Mouse (Mus musculus) frontal cortex, postnatal 25 days (tissue): Measurements from ENCODE around the gene Abhd10.

Experiments
- DNase-seq, 2 experiments: peaks; one replicate each; pipeline ENCODE4 v3.0.0; 2022; ENCODE audit warnings: low spot score in 2 of 2

Gene Abhd10

DNA sequence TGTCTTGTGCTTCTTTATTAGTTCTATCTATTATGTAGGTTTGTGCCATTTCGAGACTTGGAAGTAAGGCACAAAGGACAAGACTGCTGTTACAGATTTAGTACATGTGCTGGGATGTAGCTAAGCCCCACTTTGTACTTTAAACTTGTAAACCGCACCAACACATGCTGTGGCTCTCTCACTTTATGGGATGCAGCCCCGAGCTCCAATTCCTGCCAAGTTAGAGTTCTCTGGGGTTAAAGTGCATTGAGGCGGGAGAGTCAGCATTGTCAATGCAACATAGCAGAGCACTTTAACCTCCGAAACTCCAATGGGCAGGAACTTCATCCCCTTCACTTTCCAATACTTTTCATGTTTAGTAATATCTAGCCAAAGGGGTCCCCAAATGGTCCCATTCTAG is 13.6 kb downstream of the Abhd10 start:
- DNase-seq, result no peak

DNA sequence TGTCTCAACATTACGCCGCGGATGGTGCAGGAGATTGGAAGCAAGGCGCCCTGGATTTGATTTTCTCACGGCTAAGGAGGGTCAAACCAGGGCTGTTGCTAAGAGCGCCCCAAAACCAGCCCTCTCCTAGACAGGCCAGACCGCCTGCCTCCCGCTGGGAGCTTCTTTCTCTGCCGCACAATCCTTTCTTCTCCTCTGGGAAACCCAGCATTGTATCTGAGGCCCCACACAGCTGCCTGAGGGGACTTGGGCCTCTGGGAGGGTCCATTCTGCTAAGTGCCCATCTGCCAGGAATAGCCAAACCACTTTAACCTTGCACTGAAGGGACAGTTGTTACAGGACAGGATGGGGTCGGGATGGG is 18.0 kb downstream of the Abhd10 start:
- peak in 1 of 2 experiments; percentile 36 for DNase-seq

DNA sequence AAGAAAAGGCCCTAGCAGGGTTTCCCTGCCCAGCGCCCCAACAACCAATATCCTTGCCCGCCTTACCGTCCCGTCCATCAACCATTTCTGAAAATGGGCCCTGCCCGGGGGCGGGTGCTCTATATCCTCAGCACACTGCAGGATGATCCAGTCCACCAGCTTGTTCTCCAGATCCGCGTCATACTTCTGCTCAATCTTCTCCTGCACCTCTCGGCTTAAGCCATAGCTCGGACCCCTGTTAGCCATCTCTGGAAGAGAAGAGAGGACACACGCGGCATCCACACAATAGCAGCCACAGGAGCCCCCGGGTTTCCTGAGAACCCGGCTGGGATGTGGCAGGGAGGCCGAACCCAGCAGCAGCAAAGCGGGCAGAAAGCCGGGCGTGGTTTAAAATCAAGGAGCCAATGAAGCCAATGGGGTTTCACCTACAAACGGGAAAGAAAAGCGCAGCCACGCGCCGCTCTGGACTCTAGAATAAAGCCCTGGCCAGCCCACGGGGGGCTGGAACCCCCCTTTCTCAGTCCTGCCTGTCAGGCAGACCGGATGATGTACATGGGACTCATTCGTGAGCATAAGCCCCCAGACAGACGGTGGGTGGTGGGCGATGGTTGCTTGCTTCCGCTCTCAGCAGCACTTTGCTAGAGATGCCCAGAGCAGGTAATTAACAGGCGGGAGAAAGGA is 18.6 kb downstream of the Abhd10 start, which contains the start of gene Tagln3:
Gene Tagln3, minus strand, starts transcription at position 548 of the 681 bp plus-strand sequence.
- peak; percentile 59 to 60 for DNase-seq

DNA sequence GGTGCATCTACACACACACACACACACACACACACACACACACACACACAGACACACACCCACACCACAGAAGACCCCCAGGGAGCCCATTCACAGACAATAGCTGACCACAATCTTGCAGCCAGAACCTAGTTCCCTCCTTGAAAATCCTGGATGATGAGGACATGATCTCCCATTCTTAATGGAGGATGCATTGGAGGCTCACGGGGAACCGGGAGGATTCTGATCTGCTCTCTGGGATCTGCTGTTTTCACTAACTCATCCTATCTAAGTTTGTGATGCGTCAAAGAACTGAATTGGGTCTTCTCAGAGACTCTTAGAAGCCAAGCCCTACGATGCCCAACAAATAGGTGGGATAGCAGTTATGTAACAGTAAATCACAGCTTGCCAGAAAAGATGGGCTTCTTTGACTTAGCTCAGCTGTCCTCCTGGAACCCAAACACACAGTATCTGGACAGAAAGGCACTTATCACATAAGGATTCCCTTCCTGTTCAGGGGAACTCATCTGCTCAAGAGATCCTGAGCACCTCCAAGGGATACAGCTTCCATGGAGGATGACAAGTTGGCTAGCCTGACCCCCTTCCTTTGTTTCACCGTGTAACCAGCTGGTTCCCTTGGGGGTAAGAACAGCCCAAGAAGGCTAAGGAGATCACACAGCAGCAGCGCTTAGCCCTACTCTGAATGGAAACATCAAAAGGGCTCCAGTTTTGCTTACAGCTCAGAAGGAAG is 19.4 kb downstream of the Abhd10 start:
- DNase-seq, result peak in 1 of 2 experiments; percentile 33

DNA sequence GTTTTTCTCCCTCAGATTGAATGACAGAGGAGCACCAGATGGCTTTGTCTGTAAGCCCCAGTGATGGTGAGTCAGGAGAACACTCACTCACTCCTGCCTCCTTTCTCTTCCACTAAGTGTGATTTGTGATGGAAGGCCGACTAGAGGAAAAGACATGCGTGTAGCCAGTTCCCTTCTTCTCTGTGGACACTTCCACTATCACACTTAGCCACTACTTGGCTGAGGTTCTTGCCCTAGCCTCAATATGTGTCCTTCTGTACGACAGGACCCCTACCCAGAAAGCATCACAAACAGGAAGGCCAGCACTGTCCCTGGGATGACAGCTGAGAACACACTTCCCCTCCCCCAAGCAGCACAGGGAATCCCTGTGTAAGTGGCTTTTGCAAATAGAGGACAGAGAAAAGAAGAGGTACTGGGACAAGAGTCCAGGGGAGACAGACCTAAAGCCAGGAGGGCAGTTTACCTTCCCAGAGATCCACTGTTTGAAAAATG is 20.2 kb downstream of the Abhd10 start:
- DNase-seq, result peak in 1 of 2 experiments; percentile 27

DNA sequence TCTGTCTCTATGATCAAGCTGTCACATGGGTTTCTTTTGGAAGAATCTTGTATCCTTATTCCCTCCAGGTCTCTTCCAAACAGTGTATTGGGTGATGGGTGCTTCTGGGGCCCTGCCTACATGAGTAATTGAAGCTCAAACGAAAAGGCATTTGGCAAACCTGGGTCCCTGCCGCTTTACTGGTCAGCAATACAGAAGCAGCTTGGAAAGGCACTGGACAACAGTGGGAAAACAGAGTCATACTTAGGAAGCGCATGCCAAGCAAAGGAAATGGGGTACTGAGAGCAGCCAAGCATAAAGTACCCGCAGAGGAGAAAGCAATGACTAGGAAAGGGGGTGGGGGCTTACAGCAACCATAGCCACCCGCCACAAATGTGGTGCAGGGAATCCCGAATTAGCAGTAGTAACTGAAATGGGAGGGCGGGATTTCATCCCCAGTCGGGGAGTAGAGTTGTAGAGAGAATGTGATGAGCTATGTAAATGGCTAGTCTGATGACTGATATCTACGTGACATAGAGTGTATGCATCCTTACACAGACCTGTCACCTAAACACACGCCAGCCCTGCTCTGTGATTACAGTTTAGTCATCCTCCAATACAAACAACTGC is 22.6 kb downstream of the Abhd10 start:
- no peak for DNase-seq

DNA sequence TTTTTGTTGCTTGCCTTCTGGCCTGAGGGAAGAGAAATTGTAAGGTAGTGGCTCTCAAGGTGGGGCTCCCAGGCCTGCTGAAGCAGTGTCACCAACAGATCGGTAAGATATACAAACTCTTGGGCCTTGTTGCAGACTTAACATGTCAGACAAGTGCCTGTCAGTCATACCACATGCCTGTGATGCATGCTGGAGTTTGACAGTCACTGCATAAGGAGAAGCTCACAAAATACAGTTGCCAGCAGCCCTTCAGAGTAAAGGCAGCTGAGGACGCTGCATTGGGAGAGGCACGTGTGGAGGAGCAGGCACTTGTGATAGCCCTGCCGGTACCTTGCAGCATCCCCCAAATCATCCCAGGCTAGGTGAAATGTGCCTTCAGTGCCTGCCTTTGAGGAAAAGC is 24.5 kb downstream of the Abhd10 start:
- DNase-seq, result no peak

DNA sequence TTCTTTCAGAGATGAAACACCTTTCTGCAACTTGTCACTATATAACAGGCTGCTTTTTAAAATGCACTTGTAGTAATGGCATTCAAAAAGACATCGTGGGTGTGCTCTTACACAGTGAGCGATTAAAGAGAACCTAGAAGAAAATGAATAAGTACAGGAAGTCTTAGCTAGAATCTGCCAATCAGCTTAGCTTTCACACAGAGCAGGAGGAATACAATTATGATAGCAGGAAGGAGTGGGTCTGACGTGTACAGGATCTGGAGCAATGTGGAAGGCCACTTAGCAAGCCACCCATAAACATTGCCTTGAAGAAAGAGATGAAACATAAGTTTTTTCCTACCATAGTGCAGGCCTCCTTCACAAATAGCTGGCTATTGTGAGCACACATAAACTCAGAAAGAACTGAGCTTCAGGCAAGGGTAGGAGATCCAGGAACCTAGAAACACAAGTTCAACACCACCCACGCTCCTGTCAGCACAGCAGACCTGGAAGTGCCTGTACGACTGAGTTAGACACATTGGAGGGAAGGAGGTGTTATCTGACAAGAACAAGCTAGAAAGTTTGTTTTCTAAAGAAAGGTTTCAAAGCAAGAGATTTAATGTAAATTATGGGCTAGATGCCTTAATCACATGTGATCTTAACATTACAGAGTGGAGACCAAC is 28.1 kb downstream of the Abhd10 start:
- no peak for DNase-seq

DNA sequence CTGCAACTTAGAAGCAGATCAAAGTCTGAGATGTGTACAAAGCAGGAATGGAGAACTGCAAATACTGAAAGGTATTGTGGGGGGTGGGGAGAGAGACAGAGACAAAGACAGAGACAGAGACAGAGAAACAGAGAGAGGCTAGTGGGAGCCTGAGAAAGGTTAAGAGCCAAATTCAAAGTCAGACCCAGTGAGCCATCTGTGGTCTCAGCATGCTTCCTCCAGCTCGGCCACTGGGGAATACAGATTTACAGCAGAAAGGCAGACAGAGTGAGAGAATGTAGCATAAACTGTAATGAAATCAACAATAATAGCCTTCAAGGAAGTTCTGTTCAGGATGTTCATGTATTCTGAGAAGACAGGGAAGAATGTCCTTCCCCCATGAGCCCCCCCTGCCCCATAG is 28.9 kb downstream of the Abhd10 start:
- DNase-seq, result no peak

DNA sequence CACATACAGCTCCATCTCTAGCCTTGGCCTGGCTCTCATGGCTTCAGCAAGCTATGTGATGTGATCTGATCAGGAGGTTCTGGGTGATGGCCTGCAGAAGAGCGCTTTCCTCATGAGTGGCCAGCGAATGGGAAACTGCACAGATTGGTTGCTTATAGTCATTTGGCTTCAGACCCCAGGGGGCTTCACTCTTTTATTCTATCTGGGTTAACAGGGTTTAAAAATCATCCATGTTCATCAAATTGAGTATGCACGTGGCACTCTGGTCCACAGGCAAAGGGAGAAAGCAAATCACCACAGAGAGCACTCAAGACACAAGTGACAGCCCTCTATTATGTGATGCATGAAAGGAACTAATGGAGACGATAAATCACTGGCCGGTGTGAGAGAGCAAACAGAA is 29.5 kb downstream of the Abhd10 start:
- no peak for DNase-seq

DNA sequence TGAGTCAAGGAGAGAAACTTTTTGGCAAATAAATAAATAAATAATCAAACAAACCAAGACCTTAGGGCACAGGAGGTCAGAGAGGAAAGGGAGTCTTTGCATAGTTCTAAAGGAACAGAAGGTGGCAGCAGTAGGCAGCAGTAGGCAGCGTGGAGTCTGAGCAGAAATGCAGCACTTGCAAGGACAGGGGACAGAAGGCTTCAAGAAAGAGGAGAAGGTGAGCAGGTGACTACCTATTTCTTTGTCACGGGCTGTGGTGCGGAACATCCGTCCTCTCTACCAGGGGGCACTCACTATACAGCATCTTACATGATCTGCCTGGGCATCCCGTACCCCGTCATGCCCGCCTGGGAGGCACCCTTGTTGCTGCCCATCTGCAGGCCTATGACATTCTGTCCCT is 31.5 kb downstream of the Abhd10 start:
- no peak for DNase-seq

DNA sequence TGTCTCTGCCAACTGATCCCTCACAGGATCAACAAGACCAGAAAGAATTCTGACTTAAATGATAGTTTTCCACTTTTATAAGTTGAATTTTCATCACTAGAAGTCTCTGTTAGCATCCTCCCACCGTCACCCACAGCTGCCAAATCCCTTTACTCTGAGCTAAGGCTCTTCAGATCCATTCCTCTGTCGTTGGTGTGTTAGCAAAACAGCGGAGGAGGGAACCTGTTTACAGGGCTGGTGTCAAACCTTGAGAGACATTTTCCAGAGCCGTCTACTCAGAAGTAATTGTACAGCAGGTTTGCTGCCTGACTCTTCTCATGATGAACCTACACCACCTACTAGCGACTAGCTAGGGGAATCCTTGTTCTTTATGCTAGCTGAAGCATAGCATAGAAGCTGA is 43.5 kb downstream of the Abhd10 start:
- no peak for DNase-seq

DNA sequence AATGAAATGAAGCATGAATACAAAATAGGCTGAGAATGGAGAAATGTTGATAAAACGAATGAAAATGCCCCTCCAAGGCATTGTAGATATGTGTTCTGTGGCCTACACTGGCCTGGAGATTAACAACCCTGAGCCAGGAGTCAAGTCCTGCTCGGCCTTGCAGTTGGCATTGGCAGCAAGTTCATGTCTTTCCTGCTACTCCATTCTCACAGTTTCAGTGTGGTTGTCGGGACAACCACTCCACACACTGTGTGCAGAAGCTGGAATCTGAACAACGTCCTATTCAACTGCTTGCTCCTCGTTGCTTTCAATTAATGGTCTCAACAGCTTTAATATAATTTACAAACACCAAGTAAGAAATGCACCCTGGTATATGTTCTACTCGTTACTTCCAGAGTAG is 44.8 kb downstream of the Abhd10 start:
- no peak for DNase-seq

DNA sequence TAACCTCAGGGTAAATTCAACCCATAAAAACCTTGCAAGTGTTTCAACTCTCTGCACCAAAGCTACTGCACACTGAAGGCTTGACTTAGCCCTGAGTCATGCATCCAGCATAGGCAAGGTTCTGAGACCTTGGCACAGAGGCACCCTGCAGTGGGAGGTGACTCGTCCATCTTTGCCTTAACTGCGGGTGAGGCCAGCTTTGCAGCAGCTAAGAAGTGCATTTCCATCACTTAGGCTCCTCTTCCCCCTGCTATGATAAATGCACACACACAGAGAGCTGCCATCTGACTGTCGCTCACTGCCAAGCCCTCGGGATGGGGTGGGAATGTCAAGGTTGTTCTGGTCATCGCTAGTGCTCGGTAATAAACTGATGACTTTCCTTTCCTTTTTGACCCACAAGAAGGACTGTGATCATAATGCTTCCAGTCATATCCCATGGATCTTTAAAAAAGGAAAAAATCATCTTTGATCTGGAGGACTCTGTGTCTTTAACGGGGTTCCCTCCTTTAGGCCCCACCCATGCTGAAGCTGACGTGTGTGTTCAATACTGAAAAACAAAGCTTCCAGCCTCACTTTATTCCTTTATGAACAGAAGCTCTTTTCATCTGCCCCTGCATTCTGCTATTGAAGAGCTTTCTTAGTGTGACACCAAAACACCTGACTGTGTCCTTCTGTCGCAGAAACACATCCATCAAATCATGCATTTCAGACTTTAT is 47.2 kb downstream of the Abhd10 start:
- no peak for DNase-seq

DNA sequence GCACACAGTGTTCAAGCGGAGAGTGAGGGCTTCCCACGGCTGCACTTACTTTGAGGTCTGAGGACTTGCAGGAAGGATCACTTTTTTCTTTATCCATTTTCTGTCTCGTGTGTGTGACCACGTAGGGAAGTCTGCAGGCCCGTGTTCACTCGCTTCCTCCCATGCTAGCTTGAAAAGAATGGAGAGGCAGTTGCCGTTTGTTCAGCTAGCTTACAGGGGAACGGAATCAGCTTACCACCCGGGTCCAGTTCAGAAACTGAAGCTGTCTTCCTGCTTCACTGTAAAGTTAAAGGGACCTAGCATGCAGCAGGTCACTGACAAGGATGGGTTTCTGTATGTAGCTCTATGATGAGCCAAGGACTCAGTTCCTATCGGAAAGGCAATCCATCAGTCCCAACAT is 49.2 kb downstream of the Abhd10 start, which contains the start of gene Tmprss7:
Gene Tmprss7, minus strand, starts transcription at position 101 of the 400 bp plus-strand sequence.
- DNase-seq, result no peak

DNA sequence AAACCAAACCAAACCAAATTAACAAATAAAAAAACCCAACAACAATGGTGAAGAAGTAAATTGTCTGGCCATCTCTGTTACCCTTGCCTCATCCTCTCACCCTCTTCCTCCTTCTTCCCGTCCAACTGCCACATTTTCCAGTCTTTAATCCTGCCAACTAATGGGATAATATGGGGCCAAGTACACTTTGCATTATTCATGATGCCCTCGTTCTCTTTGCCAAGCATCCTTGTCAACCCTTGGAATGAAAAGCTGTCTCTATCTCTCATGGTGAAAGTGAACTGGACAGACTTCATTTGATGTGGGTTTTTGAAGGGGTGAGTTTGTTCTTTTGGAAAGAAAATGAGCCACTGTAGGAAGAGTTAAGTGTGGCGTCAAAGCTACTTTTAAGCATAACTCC is 49.9 kb downstream of the Abhd10 start:
- no peak for DNase-seq

DNA sequence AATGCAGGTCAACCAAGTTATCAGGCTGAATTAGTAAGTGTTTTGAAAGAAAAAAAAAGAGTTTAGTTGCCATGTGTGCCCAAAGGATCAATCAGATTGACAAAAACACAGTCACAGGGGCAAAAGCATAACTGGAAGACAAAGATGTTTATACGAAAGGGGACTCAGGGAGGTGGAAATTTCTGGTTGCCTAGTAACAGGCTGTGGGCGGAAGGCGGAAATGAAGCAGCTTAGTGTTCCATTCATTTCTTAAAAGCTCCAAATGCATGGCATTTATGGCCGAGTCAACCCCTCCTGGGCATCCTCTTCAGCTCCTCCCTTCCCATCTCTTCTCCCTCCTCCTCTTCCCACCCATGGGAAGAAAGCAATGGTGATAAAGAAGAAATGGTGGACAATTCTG is 52.6 kb downstream of the Abhd10 start:
- DNase-seq, result no peak

DNA sequence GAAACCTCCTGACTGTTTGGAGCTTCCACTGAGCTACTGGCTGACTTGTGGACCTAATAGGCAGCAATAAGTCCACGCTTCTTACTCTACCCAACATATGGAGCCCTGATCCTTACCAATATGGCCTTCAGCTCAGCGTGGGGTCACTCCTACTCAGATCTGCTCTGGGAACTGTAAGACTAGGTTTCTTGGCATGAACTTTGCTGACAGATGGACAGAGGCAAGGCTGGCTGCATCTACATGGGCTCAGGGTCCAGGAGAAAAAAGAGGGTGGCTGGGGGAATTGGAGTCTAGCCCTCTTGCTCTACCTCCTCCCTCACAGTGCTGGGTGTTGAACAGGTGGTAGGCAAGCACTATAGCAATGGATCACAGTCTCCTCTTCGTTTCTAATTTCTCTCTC is 55.9 kb downstream of the Abhd10 start:
- DNase-seq, result no peak

DNA sequence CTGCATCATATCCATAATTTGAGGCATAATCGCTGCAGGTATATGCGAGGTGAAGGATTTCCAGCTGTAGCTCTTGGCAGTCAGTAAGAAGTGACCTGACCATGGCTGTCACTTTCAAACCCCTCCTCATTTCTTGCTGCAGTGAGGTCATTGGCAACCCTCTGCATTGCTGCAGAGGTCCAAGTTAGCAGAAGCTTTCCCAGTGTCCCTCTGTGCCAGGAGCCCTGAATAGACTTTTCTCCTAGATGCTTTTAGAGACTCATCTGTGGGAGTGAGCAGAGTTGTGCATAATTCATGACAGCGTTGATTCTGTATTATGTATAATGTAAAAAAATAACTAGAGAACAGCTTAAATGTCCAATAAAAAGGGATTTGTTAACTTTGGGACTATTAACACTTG is 57.5 kb downstream of the Abhd10 start:
- no peak for DNase-seq

DNA sequence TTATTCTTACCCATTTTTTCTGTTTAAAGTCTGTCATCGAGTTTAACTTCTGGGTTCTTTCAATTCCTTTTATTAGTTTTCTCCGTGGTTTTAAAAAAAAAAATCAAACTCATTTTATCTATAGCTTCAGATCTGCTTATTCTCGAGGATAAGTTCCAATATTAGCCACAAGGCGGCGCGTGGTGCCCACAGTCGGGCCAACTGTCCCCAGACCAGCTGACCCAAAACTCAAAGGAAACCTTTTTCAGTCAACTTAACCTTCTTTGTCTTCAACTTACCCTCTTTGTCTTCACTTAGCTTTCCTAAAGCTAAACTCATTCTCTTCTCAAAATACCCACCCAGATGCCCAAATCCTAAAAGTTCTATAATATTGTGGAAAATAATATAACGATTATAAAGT is 57.9 kb downstream of the Abhd10 start:
- DNase-seq, result peak; percentile 43 to 63
